Mouse (Mus musculus): Measurements from ENCODE around the gene Scyl1.
"Not testable (repeated sequence)": the region's sequence is repeated elsewhere in the genome, so short reads cannot be mapped to it uniquely, and the experiment has no call there.

Gene Scyl1

DNA sequence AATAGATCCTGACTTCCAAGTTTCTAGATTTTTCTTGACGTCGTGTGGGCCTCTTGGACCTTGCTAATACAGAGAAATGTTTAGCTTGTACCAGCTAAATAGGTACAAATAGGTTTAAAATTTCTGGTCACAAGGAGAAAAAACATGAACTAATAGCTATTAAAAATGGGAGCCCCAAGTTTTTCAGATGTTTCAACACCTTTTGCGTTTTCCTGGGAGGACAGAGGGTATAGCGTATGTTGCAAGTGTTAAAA is 31.5 kb upstream of the Scyl1 start:
- DNase-seq, result no peak

DNA sequence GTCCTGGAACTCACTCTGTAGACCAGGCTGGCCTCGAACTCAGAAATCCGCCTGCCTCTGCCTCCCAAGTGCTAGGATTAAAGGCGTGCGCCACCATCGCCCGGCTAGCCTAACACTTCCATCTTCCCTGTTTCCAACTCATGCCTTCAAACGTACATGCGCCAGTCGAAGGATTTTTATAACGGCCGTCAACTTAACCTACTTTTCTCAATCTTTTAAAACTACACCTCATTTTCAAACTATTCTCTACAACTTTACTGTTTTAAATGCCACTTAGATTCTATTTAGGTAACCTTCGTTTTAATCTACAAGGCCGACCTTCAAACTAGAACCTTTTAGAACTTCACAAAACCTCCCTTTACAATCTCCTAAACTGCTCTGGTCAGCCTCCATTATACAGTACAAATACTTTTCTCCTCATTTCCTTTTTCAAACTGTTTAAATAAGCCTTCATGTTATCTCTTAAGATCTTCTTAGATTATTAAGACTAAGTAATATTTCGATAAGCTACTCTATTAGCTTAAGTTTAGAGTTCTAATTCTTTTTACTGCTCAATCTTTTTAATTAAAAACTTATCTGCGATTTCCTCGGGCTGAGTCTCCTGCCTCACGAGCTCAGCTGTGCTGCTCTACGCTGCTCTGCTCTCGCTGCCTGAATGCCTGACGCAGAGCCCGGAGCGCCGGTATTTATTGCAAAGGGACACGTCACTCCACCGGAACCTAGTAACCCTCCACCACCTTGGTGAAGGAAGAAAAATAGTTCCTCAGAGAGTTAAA is 31.0 kb upstream of the Scyl1 start:
- DNase-seq, result peak; percentile 98

DNA sequence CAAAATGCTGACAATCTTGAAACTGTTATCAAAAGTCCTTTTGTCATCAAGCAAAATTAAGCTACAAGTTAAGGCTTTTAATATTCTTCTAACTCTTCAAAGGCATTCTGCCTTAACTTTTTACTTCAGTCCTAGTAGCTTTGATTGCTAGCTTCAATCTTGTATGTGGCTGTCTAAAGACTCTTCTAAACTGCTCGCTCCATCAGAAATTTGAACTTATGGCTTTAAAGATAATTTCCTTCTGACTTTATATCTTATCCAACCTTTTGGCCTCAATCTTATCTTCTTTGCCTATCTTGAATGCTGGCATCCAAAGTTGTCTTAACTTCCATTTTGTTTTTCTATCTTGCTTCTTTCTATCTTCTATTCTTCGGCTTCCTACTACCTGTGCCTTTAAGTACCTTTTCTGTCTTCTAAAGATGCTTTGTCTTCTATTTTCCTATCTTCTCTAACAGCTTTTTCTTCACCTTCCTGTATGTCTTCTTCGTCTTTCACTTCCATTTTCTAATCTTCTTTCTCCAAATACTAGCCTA is 30.3 kb upstream of the Scyl1 start:
- no peak for DNase-seq

DNA sequence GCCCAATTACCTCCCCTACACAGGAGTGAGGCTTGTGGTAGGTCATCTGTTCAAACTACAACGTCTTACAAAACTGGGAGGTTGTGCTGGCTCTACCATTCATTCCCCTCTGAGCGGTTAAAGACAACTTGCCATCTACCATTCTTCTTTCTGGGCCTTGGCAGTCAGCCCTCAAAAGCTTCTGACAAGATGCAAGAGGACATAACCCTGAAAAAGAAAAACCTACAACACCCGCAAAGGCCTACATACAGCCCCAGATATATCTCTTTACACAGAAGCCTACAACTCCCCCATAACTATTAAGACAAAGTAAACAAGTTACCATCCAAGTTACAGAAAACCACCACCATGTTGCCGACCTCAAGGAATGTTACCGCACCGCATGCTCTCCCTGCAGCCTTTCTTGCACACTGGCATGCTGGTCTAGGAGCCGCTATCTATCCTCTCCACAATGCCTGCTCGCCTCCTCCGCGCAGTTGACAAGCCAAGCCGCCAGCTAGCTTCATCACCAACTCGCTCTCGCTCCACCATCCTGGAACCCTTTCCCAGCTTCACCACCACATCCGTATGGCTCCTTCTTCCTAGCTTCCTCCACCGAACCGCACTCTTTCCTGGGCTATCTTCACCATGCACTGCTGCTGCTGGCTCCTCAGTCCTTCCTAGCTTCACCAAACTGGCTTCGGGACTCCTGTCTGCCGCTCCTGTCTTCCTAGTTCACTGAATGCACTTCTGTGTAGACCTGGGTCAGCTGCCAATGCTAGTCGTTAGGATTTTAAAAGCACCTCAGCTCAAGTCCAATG is 29.6 kb upstream of the Scyl1 start:
- DNase-seq, result no peak

DNA sequence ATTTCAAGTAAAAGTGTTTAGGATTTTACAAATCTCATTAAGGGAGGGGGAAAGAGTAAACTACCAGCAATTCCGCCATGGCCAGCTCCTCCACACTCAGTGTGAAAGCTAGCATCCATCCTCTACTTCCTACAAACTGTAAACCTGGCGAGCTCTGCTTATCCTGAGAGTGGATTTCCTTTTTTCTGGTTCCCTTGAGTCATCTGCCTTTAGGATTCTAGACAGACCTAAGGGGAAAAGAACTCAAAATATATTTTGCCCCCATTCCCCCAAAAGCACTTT is 29.1 kb upstream of the Scyl1 start:
- DNase-seq, result no peak

DNA sequence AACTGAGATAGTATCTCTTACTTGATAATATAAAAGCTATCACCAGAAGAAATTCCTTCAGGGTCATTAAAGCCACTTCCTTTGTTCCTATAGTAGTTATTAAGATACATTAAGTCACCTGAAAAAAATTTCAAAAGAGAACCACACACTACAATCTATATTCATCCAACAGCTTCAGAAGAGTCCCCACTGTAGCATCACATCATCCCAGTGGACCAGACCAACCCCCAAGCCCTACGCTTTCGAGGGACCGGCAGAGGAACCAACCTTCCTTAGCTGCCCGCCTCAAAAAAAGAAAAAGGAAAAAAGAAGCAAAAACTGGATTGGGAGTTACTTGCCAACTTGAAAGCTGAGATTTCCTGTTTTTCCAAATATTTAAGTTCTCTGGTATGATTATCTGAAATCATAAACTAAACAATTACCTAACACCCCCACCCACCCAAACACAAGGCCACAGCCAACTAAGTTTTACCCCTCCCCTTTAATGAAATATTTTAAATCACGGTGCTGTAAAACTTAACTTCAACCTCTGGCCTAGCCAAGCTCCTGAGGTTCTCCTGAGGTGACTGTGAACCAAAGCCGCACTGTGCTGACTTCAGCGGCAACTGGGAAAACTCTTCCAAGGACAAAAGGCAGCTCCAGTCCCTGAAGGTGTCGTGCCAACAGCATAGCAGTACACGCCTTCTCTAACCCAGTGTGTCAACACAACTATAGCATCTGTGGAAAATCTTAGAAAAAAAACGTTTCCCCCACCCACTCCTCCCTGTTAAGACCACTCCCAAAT is 28.5 kb upstream of the Scyl1 start:
- no peak for DNase-seq

DNA sequence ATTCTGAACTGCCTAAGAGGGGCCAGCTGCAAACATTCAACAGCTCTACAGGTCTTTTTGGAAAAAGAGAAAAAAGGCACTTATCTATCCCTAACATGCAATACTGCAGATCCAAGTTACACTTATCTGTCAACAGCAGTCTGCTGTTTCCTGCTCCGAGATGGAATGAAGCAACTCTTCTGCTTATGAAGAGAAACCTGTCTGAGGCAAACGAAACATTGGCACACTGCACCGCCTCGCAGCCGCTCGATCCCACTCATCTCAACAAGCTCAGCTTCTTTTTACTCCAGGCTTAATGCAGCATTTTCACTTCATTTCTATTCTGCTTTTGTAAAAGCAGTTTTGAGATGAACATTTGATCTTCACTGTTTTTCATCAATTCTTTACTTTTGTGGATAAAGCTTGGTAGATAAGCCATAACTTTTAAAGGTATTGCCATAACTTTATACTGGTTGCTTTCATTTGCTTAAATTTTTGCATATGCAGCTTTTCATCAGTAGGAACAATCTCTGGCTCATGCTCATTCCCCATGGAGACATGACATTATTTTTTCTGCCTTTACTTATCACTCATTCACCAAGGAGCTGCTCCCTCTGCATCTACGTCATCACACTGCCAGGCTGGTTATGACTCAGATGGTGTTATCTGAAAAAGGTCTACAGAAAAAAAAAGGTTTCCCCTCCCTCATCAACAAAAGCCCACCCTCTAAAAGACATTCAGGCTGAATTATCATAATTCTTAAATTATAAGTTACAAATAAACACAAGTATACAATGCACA is 27.7 kb upstream of the Scyl1 start:
- no peak for DNase-seq

DNA sequence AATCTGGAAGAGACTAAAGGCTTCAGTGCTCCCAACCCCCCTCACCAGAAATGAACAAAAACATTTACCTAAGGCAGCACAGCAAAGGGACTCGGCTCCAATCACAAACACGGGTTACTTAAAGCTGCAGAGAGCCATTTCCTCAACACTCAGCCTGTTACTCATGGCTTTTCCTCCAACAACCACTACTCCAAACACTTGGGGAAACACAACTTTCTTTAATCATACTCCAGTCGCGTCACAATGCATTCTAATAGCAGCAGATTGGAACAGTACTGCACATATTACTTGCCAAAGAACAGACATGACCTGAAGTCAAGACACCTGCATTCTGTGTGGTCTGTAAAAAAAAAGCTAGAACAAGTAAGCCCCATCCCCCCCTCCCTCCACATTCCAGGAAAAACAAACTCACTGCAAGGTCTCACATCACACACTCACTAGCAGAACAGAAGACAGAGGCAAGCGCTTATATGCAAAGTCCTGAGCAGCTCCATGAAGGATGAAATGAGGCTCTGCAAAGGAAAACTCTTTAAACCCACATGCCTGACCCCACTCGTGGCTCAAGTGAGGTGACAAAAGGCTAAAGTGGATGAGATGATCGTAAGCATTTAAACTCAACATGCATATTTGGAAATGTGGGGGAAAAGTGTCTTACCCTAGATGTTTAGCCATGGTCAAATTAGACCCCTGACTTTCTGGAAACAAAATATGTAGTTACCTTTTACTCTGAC is 26.3 kb upstream of the Scyl1 start:
- DNase-seq, result no peak

DNA sequence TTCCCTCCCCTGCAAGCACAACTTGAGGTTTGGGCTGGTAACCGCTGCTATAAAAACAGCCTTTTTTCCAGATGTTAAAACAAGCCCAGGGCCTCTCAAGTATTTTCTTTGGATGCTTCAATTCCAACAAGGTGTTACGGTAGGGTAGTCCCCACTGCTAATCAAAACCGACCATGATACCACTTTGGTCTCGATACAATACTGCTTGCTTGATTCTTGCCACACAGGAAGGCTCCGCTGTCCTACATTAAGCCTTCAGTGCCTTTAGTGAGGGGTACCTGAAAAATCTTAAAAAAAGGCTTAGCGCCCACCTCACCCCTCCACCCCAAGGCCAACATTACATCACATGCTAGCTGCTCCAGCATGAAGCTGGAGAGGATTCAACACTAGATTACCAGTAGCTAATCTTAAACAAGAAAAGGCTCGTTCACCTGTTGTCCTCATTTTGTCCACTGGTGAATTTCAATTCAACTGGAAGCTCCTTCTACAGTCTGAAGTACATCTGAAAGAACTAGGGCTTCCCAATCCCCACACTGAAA is 25.4 kb upstream of the Scyl1 start:
- no peak for DNase-seq

DNA sequence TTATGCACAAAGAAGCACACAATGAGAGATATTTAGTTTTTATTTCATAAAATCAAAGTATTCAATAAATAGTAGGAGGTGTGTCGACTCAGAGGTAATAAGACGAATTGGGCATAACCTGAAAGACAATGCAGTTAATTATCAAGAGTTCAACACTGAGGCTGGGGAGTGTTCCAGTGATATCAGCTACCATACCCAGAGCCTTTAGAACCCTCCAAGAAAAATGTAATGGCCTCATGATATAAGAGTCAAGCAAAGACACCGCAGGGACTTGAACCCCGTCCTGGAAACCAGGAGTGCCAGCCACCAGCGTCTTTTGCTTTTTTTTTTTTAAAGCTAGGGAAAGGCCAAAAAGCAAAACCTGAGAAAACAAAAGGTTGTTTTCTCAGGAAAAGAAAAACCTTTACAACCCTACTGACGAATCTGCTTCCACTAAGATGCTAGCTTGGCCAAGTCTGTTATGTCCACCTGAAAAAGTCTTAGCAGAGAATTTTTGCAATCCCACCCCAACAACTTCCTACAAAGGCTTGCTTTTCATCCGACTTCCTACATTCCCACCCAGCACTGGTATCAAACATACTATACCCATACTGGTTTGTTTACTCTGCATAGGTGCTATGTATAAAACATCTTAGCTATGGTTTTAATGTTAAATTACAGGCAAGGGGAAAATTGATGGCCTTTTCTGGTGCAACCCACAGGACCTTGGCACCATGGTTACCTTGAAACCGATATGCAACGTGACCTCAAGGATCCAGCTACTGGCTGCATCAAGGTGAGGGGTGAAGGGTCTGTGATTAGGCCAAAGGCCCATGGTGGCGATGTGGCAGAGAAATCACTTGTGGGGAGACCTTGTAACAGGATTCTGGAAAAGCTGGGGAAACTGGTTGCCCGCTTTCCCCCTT is 24.7 kb upstream of the Scyl1 start:
- DNase-seq, result no peak

DNA sequence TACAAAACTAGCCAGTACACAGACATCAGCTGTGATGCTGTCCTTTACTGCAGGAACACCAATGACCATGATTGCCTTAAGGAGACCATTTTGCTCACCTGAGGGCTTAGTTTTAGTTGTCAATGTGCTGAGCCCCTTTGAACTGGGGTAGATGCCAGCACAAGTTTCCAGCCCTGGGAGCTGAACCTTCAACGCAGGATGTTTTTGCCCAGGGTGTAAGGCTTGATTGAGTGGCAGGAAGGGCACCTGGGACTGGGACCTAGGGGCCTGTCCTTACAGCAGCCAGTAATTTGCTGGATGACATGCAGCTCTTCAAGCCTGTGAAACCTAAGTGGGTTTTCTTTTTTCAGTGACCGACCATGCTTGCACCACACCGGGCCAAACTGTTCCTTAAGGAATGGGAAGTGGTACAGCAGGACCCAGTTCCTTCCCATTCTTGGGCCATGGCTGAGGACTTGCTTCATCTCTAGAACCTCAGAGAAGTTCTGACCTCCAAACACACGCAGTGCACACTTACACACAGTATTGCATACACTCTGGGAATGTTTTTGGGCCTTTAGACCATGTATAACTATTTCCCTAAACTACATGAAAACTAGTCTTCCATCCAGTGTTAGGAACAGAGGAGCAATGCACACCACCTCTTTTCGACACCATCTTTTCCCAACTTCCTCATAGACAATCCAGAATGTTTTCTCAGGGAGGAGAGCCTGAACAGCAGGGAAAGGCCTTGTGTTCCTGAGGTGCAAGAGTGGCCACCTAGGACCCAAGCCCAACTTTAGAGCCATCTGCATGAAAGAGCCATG is 23.8 kb upstream of the Scyl1 start:
- DNase-seq, result no peak

DNA sequence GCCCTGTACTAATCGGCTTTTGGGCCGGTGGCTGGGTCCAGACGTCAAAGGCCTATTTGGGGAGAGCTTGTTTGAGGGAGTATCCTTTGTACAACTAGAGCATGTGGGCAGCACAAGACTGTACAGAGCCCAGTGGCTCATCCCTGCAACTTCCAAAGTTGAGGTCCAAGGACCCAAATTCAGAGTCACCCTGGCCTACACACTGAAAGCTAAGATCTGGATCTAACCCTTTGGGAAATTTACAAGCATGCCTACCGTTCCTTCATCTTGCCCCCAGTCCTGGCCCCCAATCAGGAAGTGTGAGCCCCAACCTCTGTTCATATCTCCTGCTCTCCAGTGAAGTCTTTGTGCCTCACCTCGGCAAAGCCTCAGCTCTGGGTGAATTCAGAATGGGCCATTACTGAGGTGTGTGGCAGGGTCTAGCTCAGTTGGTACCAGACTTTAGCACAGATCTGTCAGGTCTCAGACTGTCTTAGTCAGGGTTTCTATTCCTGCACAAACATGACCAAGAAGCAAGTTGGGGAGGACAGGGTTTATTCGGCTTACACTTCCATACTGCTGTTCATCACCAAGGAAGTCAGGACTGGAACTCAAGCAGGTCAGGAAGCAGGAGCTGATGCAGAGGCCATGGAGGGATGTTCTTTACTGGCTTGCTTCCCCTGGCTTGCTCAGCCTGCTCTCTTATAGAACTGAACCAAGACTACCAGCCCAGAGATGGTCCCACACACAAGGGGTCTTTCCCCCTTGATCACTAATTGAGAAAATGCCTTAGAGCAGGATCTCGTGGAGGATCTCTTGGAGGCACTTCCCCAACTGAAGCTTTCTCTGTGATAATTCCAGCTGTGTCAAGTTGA is 22.9 kb upstream of the Scyl1 start:
- DNase-seq, result not testable (repeated sequence)

DNA sequence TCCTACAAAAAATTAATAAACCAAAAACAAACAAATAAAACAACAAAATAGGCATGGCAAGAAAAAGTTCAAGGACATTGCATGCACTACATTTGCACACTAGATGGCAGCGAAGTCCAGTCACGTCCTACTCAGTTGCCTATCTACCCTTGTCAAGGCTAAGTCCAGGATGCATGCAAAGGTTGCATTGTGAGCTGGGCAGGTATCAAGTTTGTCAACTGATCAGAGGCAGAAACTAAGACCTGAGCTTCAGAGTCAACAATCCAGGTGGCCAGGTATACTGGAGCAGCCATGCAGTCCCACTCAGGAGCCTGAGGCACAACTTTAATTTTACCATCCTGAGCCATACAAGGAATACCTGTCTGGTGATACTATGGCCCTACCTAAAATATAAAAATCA is 21.9 kb upstream of the Scyl1 start:
- DNase-seq, result peak; percentile 81

DNA sequence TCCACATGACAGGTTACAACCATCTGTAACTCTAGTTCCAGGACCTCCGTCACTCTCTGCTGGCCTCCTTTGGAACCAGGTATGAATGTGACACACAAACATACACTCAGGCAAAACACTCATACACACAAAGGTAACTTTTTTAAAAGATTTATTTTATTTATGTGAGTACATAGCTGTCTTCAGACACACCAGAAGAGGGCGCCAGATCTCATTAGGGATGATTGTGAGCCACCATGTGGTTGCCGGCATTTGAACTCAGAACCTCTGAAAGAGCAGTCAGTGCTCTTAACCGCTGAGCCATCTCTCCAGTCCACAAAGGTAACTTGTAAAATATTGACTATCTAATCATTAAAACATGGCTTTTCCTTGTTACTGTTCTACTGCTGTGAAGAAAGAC is 20.1 kb upstream of the Scyl1 start:
- DNase-seq, result no peak

DNA sequence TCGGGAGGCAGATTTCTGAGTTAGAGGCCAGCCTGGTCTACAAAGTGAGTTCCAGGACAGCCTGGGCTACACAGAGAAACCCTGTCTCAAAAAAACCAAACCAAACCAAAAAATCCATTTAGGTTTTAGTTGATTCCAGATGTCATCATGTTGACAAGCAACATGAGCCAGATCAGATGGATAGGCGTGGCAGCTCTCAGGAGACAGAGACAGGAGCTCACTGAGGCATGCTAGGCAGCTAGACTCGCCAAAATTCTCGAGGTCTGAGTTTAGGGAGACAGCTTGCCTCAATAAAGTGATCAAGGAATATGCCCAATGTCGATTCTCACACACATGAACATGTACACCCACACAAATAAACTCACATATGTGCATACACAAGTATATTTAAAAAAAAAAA is 17.8 kb upstream of the Scyl1 start:
- no peak for DNase-seq

DNA sequence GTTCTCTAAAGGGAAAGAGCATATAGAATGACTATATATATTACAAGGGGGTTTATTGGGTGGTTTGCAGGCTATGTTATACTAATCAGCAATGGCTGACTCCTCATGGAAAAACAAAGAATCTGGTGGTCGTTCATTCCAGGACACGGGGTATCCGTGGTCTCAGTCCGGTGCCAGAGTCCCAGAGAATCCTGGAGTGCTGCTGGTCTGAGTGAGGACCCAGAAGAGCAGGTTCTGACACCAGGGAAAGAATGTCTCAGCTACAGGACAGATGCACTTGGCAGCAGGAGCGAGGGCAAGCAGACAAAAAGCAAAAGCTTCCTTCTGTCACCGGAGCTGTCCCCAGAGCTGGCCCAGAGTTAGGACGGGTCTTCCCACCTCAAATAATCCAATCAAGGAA is 17.4 kb upstream of the Scyl1 start:
- DNase-seq, result no peak

DNA sequence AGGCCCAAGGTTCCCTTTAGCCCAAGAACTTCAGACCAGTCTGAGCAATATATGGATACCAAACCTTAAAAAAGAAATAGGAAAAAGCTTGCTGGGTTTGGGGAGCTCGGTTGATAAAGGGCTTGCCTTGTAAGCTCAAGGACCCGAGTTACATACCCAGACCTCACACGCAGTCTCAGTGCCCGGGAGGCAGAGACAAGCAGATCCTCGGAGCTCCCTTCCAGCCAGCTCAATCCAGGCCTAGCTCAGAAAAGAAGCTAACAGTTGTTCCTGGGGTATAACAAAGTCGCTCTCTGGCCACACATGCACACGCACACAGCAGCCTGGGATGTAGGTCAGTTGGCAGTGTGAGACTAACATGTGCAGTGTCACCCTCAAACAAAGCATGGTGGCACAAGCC is 16.7 kb upstream of the Scyl1 start:
- peak; percentile 28 for DNase-seq

DNA sequence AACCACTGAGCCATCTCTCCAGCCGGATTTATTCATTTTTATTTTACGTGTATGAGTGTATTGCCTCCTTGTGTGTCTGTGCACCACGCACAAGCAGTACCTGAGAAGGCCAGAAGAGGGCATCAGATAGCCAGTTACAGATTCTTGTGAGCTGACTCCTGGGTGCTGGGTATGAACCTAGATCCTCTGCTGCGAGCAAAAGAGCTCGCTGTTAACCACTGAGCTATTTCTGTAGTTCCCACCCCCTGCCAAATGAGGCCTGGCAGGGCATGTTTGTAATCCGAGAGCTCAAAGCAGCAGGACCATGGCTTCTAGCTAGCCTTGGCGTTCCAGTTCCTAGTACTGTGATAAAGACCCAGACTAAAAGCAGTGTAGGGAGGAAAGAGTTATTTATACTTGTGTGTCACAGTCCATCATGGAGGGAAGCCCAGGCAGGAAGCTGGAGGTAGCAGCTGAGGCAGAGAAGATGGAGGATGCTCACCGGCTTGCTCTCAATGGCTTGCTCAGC is 16.0 kb upstream of the Scyl1 start:
- peak; percentile 90 for DNase-seq

All from retina, postnatal 1 day (tissue).